Mouse (Mus musculus) subcutaneous adipose tissue, adult 2 months (tissue): ENCODE data around the gene Tceal3. TPM values are rescaled to one million over a fixed set of nuclear protein-coding genes. Genes with fewer than 3 reads are reported as not detected.

Experiments
- polyA plus RNA-seq: library from polyadenylated mRNA; depleted of rRNA; stranded (reverse); fragments of >200 nt; gene quantifications from 2 replicates; pipeline ENCODE4 v1.2.3, GENCODE M21; 2012; ENCODE audit warnings: low replicate concordance; rRNA removed

Tceal3 gene
- 0.46 and 5.8 TPM in 2 replicates for polyA plus RNA-seq

GRCm38 (mm10) chrX:136590199-136590896, at the start of gene Tceal3:
Tceal3 (plus strand) TSS chrX:136590842.

GRCm38 (mm10) chrX:136543956-136544355, 46.7 kb upstream of the Tceal3 start, which contains the start of gene Kir3dl2:
Kir3dl2 (minus strand) TSS chrX:136544056.

GRCm38 (mm10) chrX:136707446-136708167, 117.0 kb downstream of the Tceal3 start, which contains the start of gene Tceal1:
Tceal1 (plus strand) TSS chrX:136707982.

Other genes with a start within 250 kb of the Tceal3 start
- not detected in 2 replicates for gene Kir3dl1, start 72.8 kb upstream of the Tceal3 start, polyA plus RNA-seq
- gene Kir3dl2, start 46.8 kb upstream of the Tceal3 start, polyA plus RNA-seq, result not detected in 2 replicates
- gene Tceal1, start 117.1 kb downstream of the Tceal3 start, polyA plus RNA-seq, result 1.5 and 2.3 TPM in 2 replicates
- gene Morf4l2, start 152.8 kb downstream of the Tceal3 start, polyA plus RNA-seq, result 57.8 and 91.2 TPM in 2 replicates
- gene Glra4, start 189.3 kb downstream of the Tceal3 start, polyA plus RNA-seq, result not detected in 2 replicates
- gene Plp1, start 231.8 kb downstream of the Tceal3 start, polyA plus RNA-seq, result 3.9 and 6.1 TPM in 2 replicates